Mouse (Mus musculus): ENCODE data around the gene Pnisr. TPM values are rescaled to one million over a fixed set of nuclear protein-coding genes. Genes with fewer than 3 reads are reported as not detected.

Gene Pnisr
- polyA plus RNA-seq (2015; fragmentation: Nextera tagmentation; extraction: Ambion mirVana): 69.3 and 71.7 TPM in 2 replicates

- Histone ChIP-seq H3K36me3 (peaks cover 4% of the 10 kb centered on the region; the same call in 1 of the 2 replicates), H3K9ac (peak within 1 kb of the TSS; percentile 87), H3K4me1 (peaks cover 26% of the 10 kb centered on the region), H3K4me3 (peak within 1 kb of the TSS; percentile 69), H3K4me2 (peak within 1 kb of the TSS; percentile 71), H3K27me3 (replicated peaks) (no peaks in the 10 kb centered on the region), H3K27ac (replicated peaks) (peak within 1 kb of the TSS; percentile 96), H3K9me3 (no peaks in the 10 kb centered on the region)
- peak; percentile 95 for ATAC-seq (ENCODE audit: extremely low read depth, insufficient number of reproducible peaks, low FRiP score, low TSS enrichment)
- under 1% methylated on average over 50 of the region's 50 CpGs for WGBS
Measured at GRCm38 (mm10) chr4:21847481-21848286, at the start of gene Pnisr. Gene Pnisr, plus strand, starts transcription at chr4:21847583.

- 93% methylated on average over 1 of the region's 1 CpGs for WGBS
- Histone ChIP-seq H3K36me3 (peaks cover 81% of the 10 kb centered on the region), H3K27me3 (replicated peaks) (no peaks in the 10 kb centered on the region), H3K4me3 (no peak overlapping the region), H3K9ac (no peak overlapping the region), H3K9me3 (no peaks in the 10 kb centered on the region), H3K4me2 (no peak overlapping the region), H3K4me1 (no peaks in the 10 kb centered on the region), H3K27ac (replicated peaks) (no peak overlapping the region)
- ATAC-seq (ENCODE audit: extremely low read depth, insufficient number of reproducible peaks, low FRiP score, low TSS enrichment): no peak
Measured at GRCm38 (mm10) chr4:21801013-21801412, 46.4 kb upstream of the Pnisr start.

GRCm38 (mm10) chr4:21801620-21802019 lies 45.8 kb upstream of the Pnisr start:
- WGBS: 80% methylated on average over 2 of the region's 2 CpGs
- Histone ChIP-seq H3K4me1 (no peaks in the 10 kb centered on the region), H3K36me3 (peaks cover 84% of the 10 kb centered on the region), H3K9ac (no peak overlapping the region), H3K27ac (replicated peaks) (no peak overlapping the region), H3K4me3 (no peak overlapping the region), H3K9me3 (no peaks in the 10 kb centered on the region), H3K27me3 (replicated peaks) (no peaks in the 10 kb centered on the region), H3K4me2 (no peak overlapping the region)
- ATAC-seq (ENCODE audit: extremely low read depth, insufficient number of reproducible peaks, low FRiP score, low TSS enrichment): no peak

GRCm38 (mm10) chr4:21807204-21807603 lies 40.2 kb upstream of the Pnisr start:
- 77% methylated on average over 5 of the region's 5 CpGs for WGBS
- H3K27ac ChIP-seq (replicated peaks): no peak overlapping the region
- peaks cover 75% of the 10 kb centered on the region for H3K36me3 ChIP-seq

GRCm38 (mm10) chr4:21810608-21811007 lies 36.8 kb upstream of the Pnisr start:
- no peak overlapping the region for H3K27ac ChIP-seq (replicated peaks)
- H3K9me3 ChIP-seq: no peaks in the 10 kb centered on the region
- ATAC-seq (ENCODE audit: extremely low read depth, insufficient number of reproducible peaks, low FRiP score, low TSS enrichment): no peak
- H3K27me3 ChIP-seq (replicated peaks): no peaks in the 10 kb centered on the region
- no peak overlapping the region for H3K9ac ChIP-seq
- H3K36me3 ChIP-seq: peaks cover 56% of the 10 kb centered on the region
- no peaks in the 10 kb centered on the region for H3K4me1 ChIP-seq
- WGBS: 86% methylated on average over 3 of the region's 3 CpGs
- H3K4me3 ChIP-seq: no peak overlapping the region
- no peak overlapping the region for H3K4me2 ChIP-seq

More at GRCm38 (mm10) chr4:21807204-21807603, 40.2 kb upstream of the Pnisr start:
- Histone ChIP-seq H3K9me3 (no peaks in the 10 kb centered on the region), H3K27me3 (replicated peaks) (no peaks in the 10 kb centered on the region), H3K4me2 (no peak overlapping the region), H3K4me1 (no peaks in the 10 kb centered on the region), H3K9ac (no peak overlapping the region), H3K4me3 (no peak overlapping the region)
- no peak for ATAC-seq (ENCODE audit: extremely low read depth, insufficient number of reproducible peaks, low FRiP score, low TSS enrichment)

- Histone ChIP-seq H3K4me3 (no peak overlapping the region), H3K4me1 (no peaks in the 10 kb centered on the region), H3K4me2 (no peak overlapping the region), H3K36me3 (peaks cover 60% of the 10 kb centered on the region), H3K27me3 (replicated peaks) (no peaks in the 10 kb centered on the region), H3K9me3 (no peaks in the 10 kb centered on the region), H3K9ac (no peak overlapping the region), H3K27ac (replicated peaks) (no peak overlapping the region)
- 89% methylated on average over 6 of the region's 6 CpGs for WGBS
- ATAC-seq (ENCODE audit: extremely low read depth, insufficient number of reproducible peaks, low FRiP score, low TSS enrichment): no peak
Measured at GRCm38 (mm10) chr4:21812635-21813034, 34.7 kb upstream of the Pnisr start.

- H3K9ac ChIP-seq: no peak overlapping the region
- peaks cover 65% of the 10 kb centered on the region for H3K36me3 ChIP-seq
- no peaks in the 10 kb centered on the region for H3K27me3 ChIP-seq (replicated peaks)
- no peak for ATAC-seq (ENCODE audit: extremely low read depth, insufficient number of reproducible peaks, low FRiP score, low TSS enrichment)
- H3K4me3 ChIP-seq: no peak overlapping the region
- 37% methylated on average over 2 of the region's 2 CpGs for WGBS
- H3K4me2 ChIP-seq: no peak overlapping the region
- H3K27ac ChIP-seq (replicated peaks): no peak overlapping the region
- H3K4me1 ChIP-seq: no peaks in the 10 kb centered on the region
- H3K9me3 ChIP-seq: no peaks in the 10 kb centered on the region
Measured at GRCm38 (mm10) chr4:21814029-21814428, 33.4 kb upstream of the Pnisr start.

GRCm38 (mm10) chr4:21826616-21827015 lies 20.8 kb upstream of the Pnisr start:
- no peaks in the 10 kb centered on the region for H3K27me3 ChIP-seq (replicated peaks)
- H3K9ac ChIP-seq: no peak overlapping the region
- no peaks in the 10 kb centered on the region for H3K9me3 ChIP-seq
- H3K4me2 ChIP-seq: no peak overlapping the region
- 89% methylated on average over 2 of the region's 2 CpGs for WGBS
- H3K4me1 ChIP-seq: no peaks in the 10 kb centered on the region
- H3K4me3 ChIP-seq: no peak overlapping the region
- no peak for ATAC-seq (ENCODE audit: extremely low read depth, insufficient number of reproducible peaks, low FRiP score, low TSS enrichment)
- H3K36me3 ChIP-seq: peaks cover 53% of the 10 kb centered on the region
- H3K27ac ChIP-seq (replicated peaks): no peak overlapping the region

GRCm38 (mm10) chr4:21832844-21833243 lies 14.5 kb upstream of the Pnisr start:
- WGBS: 91% methylated on average over 8 of the region's 8 CpGs
- Histone ChIP-seq H3K9ac (no peak overlapping the region), H3K9me3 (no peaks in the 10 kb centered on the region), H3K27ac (replicated peaks) (no peak overlapping the region), H3K4me2 (no peak overlapping the region), H3K4me3 (no peak overlapping the region), H3K36me3 (peaks cover 53% of the 10 kb centered on the region), H3K27me3 (replicated peaks) (no peaks in the 10 kb centered on the region), H3K4me1 (no peaks in the 10 kb centered on the region)
- ATAC-seq (ENCODE audit: extremely low read depth, insufficient number of reproducible peaks, low FRiP score, low TSS enrichment): no peak

GRCm38 (mm10) chr4:21848287-21848630 lies 876 bp downstream of the Pnisr start:
- 0% methylated on average over 24 of the region's 24 CpGs for WGBS
- ATAC-seq (ENCODE audit: extremely low read depth, insufficient number of reproducible peaks, low FRiP score, low TSS enrichment): peak; percentile 77
- peaks cover 26% of the 10 kb centered on the region for H3K4me1 ChIP-seq

GRCm38 (mm10) chr4:21857481-21857880 lies 10.1 kb downstream of the Pnisr start:
- Histone ChIP-seq H3K4me2 (no peak overlapping the region), H3K9me3 (no peaks in the 10 kb centered on the region), H3K27me3 (replicated peaks) (no peaks in the 10 kb centered on the region), H3K9ac (no peak overlapping the region), H3K4me1 (no peaks in the 10 kb centered on the region), H3K36me3 (peaks cover 71% of the 10 kb centered on the region), H3K27ac (replicated peaks) (no peak overlapping the region), H3K4me3 (no peak overlapping the region)
- 81% methylated on average over 1 of the region's 1 CpGs for WGBS
- no peak for ATAC-seq (ENCODE audit: extremely low read depth, insufficient number of reproducible peaks, low FRiP score, low TSS enrichment)

More at GRCm38 (mm10) chr4:21848287-21848630, 876 bp downstream of the Pnisr start:
- Histone ChIP-seq H3K9ac (peak overlapping the region; percentile 87), H3K4me3 (peak overlapping the region; percentile 69), H3K36me3 (peaks cover 4% of the 10 kb centered on the region; the same call in 1 of the 2 replicates), H3K27me3 (replicated peaks) (no peaks in the 10 kb centered on the region), H3K27ac (replicated peaks) (peak overlapping the region; percentile 96), H3K4me2 (peak overlapping the region; percentile 71), H3K9me3 (no peaks in the 10 kb centered on the region)

GRCm38 (mm10) chr4:21865226-21865625 lies 17.8 kb downstream of the Pnisr start:
- Histone ChIP-seq H3K9ac (no peak overlapping the region), H3K4me3 (no peak overlapping the region), H3K9me3 (no peaks in the 10 kb centered on the region), H3K36me3 (peaks cover 86% of the 10 kb centered on the region), H3K4me2 (no peak overlapping the region), H3K27ac (replicated peaks) (no peak overlapping the region), H3K27me3 (replicated peaks) (no peaks in the 10 kb centered on the region), H3K4me1 (no peaks in the 10 kb centered on the region)
- WGBS: 100% methylated on average over 1 of the region's 1 CpGs
- no peak for ATAC-seq (ENCODE audit: extremely low read depth, insufficient number of reproducible peaks, low FRiP score, low TSS enrichment)
